Mouse (Mus musculus): ENCODE results near the gene Txndc2. TPM values are rescaled to one million over a fixed set of nuclear protein-coding genes. Genes with fewer than 3 reads are reported as not detected.

The Txndc2 gene
- polyA plus RNA-seq, 1 experiment from 2014 or later: 0.09 TPM

GRCm38 (mm10) chr17:65606014-65606413 lies 36.0 kb downstream of the Txndc2 start:
- peaks cover 45% of the 10 kb centered on the region for H3K4me1 ChIP-seq
- ATAC-seq: no peak
- WGBS: 82% methylated on average over 4 of the region's 4 CpGs
- no peak overlapping the region for H3K27ac ChIP-seq
- H3K27me3 ChIP-seq: no peaks in the 10 kb centered on the region
- H3K4me3 ChIP-seq: no peak overlapping the region
- no peaks in the 10 kb centered on the region for H3K36me3 ChIP-seq (ENCODE audit: poor library complexity, severe bottlenecking)
- H3K9me3 ChIP-seq (replicated peaks): no peaks in the 10 kb centered on the region
- H3K9ac ChIP-seq: no peak overlapping the region
- no peak overlapping the region for H3K4me2 ChIP-seq

- Histone ChIP-seq H3K9ac (no peak overlapping the region), H3K4me1 (peaks cover 41% of the 10 kb centered on the region), H3K36me3 (ENCODE audit: poor library complexity, severe bottlenecking) (no peaks in the 10 kb centered on the region), H3K4me3 (no peak overlapping the region), H3K27me3 (no peaks in the 10 kb centered on the region), H3K27ac (no peak overlapping the region), H3K4me2 (no peak overlapping the region), H3K9me3 (replicated peaks) (no peaks in the 10 kb centered on the region)
- ATAC-seq: no peak
These were observed 37.1 kb downstream of the Txndc2 start for GRCm38 (mm10) chr17:65604892-65605291.

GRCm38 (mm10) chr17:65604315-65604714 lies 37.7 kb downstream of the Txndc2 start:
- Histone ChIP-seq H3K9me3 (replicated peaks) (no peaks in the 10 kb centered on the region), H3K9ac (no peak overlapping the region), H3K4me2 (no peak overlapping the region), H3K4me3 (no peak overlapping the region), H3K36me3 (ENCODE audit: poor library complexity, severe bottlenecking) (no peaks in the 10 kb centered on the region), H3K4me1 (peaks cover 35% of the 10 kb centered on the region), H3K27me3 (no peaks in the 10 kb centered on the region), H3K27ac (no peak overlapping the region)
- ATAC-seq: no peak

GRCm38 (mm10) chr17:65597857-65598486 lies 44.0 kb downstream of the Txndc2 start:
- H3K4me3 ChIP-seq: no peak overlapping the region
- H3K36me3 ChIP-seq (ENCODE audit: poor library complexity, severe bottlenecking): peaks cover 1% of the 10 kb centered on the region
- no peaks in the 10 kb centered on the region for H3K9me3 ChIP-seq (replicated peaks)
- H3K9ac ChIP-seq: no peak overlapping the region
- ATAC-seq: no peak
- no peak overlapping the region for H3K4me2 ChIP-seq
- H3K27ac ChIP-seq: no peak overlapping the region
- H3K27me3 ChIP-seq: no peaks in the 10 kb centered on the region
- H3K4me1 ChIP-seq: peaks cover 18% of the 10 kb centered on the region; the same call in 1 of the 2 replicates
- 93% methylated on average over 3 of the region's 3 CpGs for WGBS

GRCm38 (mm10) chr17:65594687-65595086 lies 47.3 kb downstream of the Txndc2 start:
- H3K9ac ChIP-seq: no peak overlapping the region
- no peak overlapping the region for H3K4me2 ChIP-seq
- no peaks in the 10 kb centered on the region for H3K27me3 ChIP-seq
- peaks cover 12% of the 10 kb centered on the region; the same call in 1 of the 2 replicates for H3K4me1 ChIP-seq
- ATAC-seq: no peak
- no peaks in the 10 kb centered on the region for H3K9me3 ChIP-seq (replicated peaks)
- no peak overlapping the region for H3K4me3 ChIP-seq
- H3K36me3 ChIP-seq (ENCODE audit: poor library complexity, severe bottlenecking): peaks cover 15% of the 10 kb centered on the region
- 94% methylated on average over 8 of the region's 8 CpGs for WGBS
- no peak overlapping the region for H3K27ac ChIP-seq

Other genes with a start within 250 kb of the Txndc2 start
- gene Tmem232, start 101.4 kb downstream of the Txndc2 start, polyA plus RNA-seq (2015; fragmentation: Nextera tagmentation; extraction: Ambion mirVana): 0.14 and 0.18 TPM in 2 replicates
- 221 and 223 TPM in 2 replicates for gene Vapa, start 28.6 kb downstream of the Txndc2 start, polyA plus RNA-seq (2015; fragmentation: Nextera tagmentation; extraction: Ambion mirVana)
- gene Rab31, start 130.6 kb upstream of the Txndc2 start, polyA plus RNA-seq (2015; fragmentation: Nextera tagmentation; extraction: Ambion mirVana): 66.6 and 81.7 TPM in 2 replicates
- 46.5 and 50.1 TPM in 2 replicates for gene Ppp4r1, start 140.4 kb upstream of the Txndc2 start, polyA plus RNA-seq (2015; fragmentation: Nextera tagmentation; extraction: Ambion mirVana)
- 56.9 and 58.4 TPM in 2 replicates for gene Ralbp1, start 243.6 kb upstream of the Txndc2 start, polyA plus RNA-seq (2015; fragmentation: Nextera tagmentation; extraction: Ambion mirVana)